Mouse (Mus musculus): ENCODE measurements around the gene Itga6. TPM values are rescaled to one million over a fixed set of nuclear protein-coding genes. Genes with fewer than 3 reads are reported as not detected.

Itga6 gene
- total and polyA plus RNA-seq, 3 experiments, result 1.0 to 2.7 TPM; not detected in 1

DNA sequence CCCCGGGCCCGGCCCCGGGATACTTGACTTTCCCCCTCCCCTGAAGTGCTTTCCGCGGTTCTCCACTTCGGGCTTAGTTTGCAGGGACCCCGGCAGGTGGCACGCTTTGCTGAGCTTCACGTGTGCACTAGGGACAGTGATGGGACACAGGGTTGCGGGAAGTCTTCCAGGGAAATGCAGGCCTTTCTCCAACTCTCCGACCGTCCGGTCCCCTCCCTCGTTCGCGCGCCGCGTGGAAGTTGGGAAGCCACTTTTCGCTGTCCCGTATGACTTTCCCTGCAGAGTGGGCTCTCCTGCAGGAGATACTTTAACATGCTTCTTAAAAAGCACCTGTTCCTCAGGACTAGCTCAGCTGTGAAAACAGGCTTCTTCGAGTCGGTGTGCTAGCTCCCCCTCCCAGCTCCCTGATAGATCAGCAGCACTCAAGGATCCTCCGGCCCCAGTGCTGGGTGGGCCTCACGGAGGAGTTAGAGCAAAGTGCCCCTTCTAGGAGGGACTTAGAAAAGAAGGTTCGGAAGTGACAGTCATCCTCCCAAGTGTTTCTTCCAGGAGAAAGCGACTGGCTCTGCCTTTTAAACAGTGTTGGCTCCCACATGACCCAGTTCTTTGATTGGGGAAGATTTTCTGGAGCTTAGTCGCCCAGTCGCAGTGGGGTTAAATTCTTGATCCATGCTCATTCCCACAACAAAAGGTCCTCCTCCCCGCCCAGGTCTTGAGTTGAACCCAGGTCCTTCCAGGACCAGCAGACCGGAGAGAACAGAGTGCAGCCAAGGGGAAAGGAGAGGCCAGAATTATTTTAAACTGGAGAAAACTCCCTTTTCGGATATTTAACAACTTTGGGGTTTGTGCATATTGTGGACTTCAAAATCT is 42.4 kb downstream of the Itga6 start:
- Histone ChIP-seq H3K4me1 (ENCODE audit: control insufficient read depth in 1 of 2, insufficient read depth in 2 of 2, low read length in 2 of 2) (no peaks in the 10 kb centered on the region), H3K9ac (ENCODE audit: control insufficient read depth, low read depth, low read length, poor library complexity, severe bottlenecking) (peak overlapping the region; percentile 62; the same call in 1 of the 2 replicates), H3K9me3 (replicated peaks; ENCODE audit: insufficient read depth, low read length) (no peaks in the 10 kb centered on the region), H3K36me3 (ENCODE audit: control insufficient read depth in 1 of 2, insufficient read depth in 2 of 2, low read length in 2 of 2) (no peaks in the 10 kb centered on the region), H3K79me2 (ENCODE audit: control insufficient read depth, insufficient read depth, low read length, poor library complexity) (no peaks in the 10 kb centered on the region), H3K27ac (ENCODE audit: control insufficient read depth, low read depth, low read length) (no peak overlapping the region), H3K27me3 (ENCODE audit: control insufficient read depth in 1 of 2, insufficient read depth in 2 of 2, low read length in 2 of 2) (peaks cover 16 to 19% of the 10 kb centered on the region in 2 experiments), H3K4me3 (ENCODE audit: control insufficient read depth in 1 of 2, insufficient read depth in 1 of 2, low read depth in 2 of 2, low read length in 2 of 2) (peak overlapping the region; percentile 68 to 69)
- TF ChIP-seq GATA1 (IDR thresholded peaks at IDR 0.05; ENCODE audit: low read depth, low read length) (no peak), NELFE (IDR thresholded peaks at IDR 0.05; ENCODE audit: low read depth, low read length) (no peak), MYB (IDR thresholded peaks at IDR 0.05; ENCODE audit: low read depth, low read length) (no peak), ETS1 (IDR thresholded peaks at IDR 0.05; ENCODE audit: low read depth, low read length) (no peak), CTCF (IDR thresholded peaks at IDR 0.05 in 2 of 3, conservative IDR thresholded peaks at IDR 0.05 in 1 of 3; ENCODE audit: control insufficient read depth in 1 of 3, insufficient read depth in 1 of 3, low read depth in 2 of 3, low read length in 3 of 3, poor library complexity in 1 of 3, severe bottlenecking in 1 of 3) (no peak), MAX (IDR thresholded peaks at IDR 0.05; ENCODE audit: low read length) (no peak), TBP (IDR thresholded peaks at IDR 0.05; ENCODE audit: low read depth, low read length) (no peak), ZMIZ1 (IDR thresholded peaks at IDR 0.05; ENCODE audit: low read depth, low read length) (no peak), RCOR1 (IDR thresholded peaks at IDR 0.05; ENCODE audit: low read depth, low read length) (no peak), JUND (IDR thresholded peaks at IDR 0.05; ENCODE audit: low read depth, low read length) (no peak)
- DNase-seq (ENCODE audit: low read depth, low spot score), result no peak

DNA sequence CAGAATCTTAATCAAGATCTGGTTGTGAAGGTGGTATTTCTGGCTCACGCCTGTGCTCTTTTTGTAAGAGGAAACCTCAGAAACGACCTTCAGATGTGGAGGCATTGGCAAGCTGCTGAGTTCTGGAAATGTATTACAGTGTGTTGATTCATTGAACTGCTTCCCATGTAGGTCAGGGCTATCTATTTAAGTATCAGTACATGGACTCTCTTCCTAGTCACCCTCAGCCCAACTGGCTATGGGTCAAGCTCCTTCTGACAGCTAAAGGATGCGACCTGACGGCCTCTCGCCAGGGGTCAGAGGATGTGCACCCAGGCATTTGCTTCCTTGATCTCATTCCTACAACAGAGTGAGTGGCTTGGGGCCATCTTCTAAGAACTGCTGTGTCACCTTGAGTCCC is 45.3 kb downstream of the Itga6 start:
- H3K27me3 ChIP-seq (ENCODE audit: control insufficient read depth in 1 of 2, insufficient read depth in 2 of 2, low read length in 2 of 2), result peaks cover 0 to 9% of the 10 kb centered on the region in 2 experiments; a peak in 3 of 4 replicates
- no peak for TF ChIP-seq ETS1 (IDR thresholded peaks at IDR 0.05; ENCODE audit: low read depth, low read length)
- no peak for TF ChIP-seq NRF1 (IDR thresholded peaks at IDR 0.05; ENCODE audit: insufficient read depth, low read depth, low read length, poor library complexity, severe bottlenecking)
- no peak for TF ChIP-seq SMC3 (IDR thresholded peaks at IDR 0.05; ENCODE audit: low read depth, low read length)
- TF ChIP-seq MAX (IDR thresholded peaks at IDR 0.05; ENCODE audit: low read length), result no peak
- TF ChIP-seq TBP (IDR thresholded peaks at IDR 0.05; ENCODE audit: low read depth, low read length), result no peak
- TF ChIP-seq EP300 (IDR thresholded peaks at IDR 0.05; ENCODE audit: low read depth in 1 of 2, low read length in 2 of 2), result no peak
- TF ChIP-seq MYB (IDR thresholded peaks at IDR 0.05; ENCODE audit: low read depth, low read length), result no peak
- H3K27ac ChIP-seq (ENCODE audit: control insufficient read depth, low read depth, low read length), result no peak overlapping the region
- no peak overlapping the region for H3K4me3 ChIP-seq (ENCODE audit: control insufficient read depth in 1 of 2, insufficient read depth in 1 of 2, low read depth in 2 of 2, low read length in 2 of 2)
- H3K4me1 ChIP-seq (ENCODE audit: control insufficient read depth in 1 of 2, insufficient read depth in 2 of 2, low read length in 2 of 2), result no peaks in the 10 kb centered on the region
- no peak overlapping the region for H3K9ac ChIP-seq (ENCODE audit: control insufficient read depth, low read depth, low read length, poor library complexity, severe bottlenecking)
- no peaks in the 10 kb centered on the region for H3K9me3 ChIP-seq (replicated peaks; ENCODE audit: insufficient read depth, low read length)
- no peaks in the 10 kb centered on the region for H3K36me3 ChIP-seq (ENCODE audit: control insufficient read depth in 1 of 2, insufficient read depth in 2 of 2, low read length in 2 of 2)
- no peak for DNase-seq (ENCODE audit: low read depth, low spot score)
- no peaks in the 10 kb centered on the region for H3K79me2 ChIP-seq (ENCODE audit: control insufficient read depth, insufficient read depth, low read length, poor library complexity)
